8 mouse cellular contexts compared by ENCODE assay signal in genomic region chr17:28223561-28224391, GRCm38 (mm10). TPM values are rescaled to one million over a fixed set of nuclear protein-coding genes. Genes with fewer than 3 reads are reported as not detected.
A peak's percentile ranks its signal among the peaks of the same experiment; 100 is the strongest.
DNase-seq lines count a peak whose midpoint lies in the region; ATAC-seq and TF ChIP-seq lines count a peak whose summit lies in the region.

No protein-coding gene starts in this region.

- peak overlapping the region; percentile 78 for H3K9ac ChIP-seq in kidney, embryonic 14.5 days (ENCODE audit: low read depth, low read length)

- 1% methylated on average over 46 of the region's 46 CpGs for WGBS in kidney, embryonic 14.5 days

- TF ChIP-seq POLR2A in embryonic fibroblast, embryonic 13.5 days (IDR thresholded peaks at IDR 0.05; ENCODE audit: low read depth, low read length), result peak; percentile 71

- no peaks in the 10 kb centered on the region for H3K9me3 ChIP-seq in kidney, embryonic 14.5 days (ENCODE audit: control insufficient read depth, low read length)

- peak overlapping the region; percentile 35 for H3K4me3 ChIP-seq in embryonic fibroblast, embryonic 13.5 days (ENCODE audit: insufficient read depth, low read length)
- H3K4me3 ChIP-seq in kidney, embryonic 14.5 days (ENCODE audit: low read length), result peak overlapping the region; percentile 55

- DNase-seq in B cell, adult 2 months, result peak; percentile 96 to 97
- peak; percentile 98 for DNase-seq in brain, adult 2 months (ENCODE audit: low read depth, low spot score)
- peak; percentile 93 for DNase-seq in heart, adult 9 months (ENCODE audit: low spot score in 2 of 2)
- DNase-seq in liver, result peak; percentile 99
- peak; percentile 49 to 61 for DNase-seq in monocyte, adult 2 months (ENCODE audit: low read depth in 1 of 2, low spot score in 2 of 2)
- DNase-seq in spleen, postnatal 14 days (ENCODE audit: low spot score in 2 of 2), result peak; percentile 85 to 91

- no peak for TF ChIP-seq CTCF in embryonic fibroblast, embryonic 13.5 days (IDR thresholded peaks at IDR 0.05; ENCODE audit: borderline replicate concordance, insufficient read depth, low read length)

- H3K4me2 ChIP-seq in kidney, embryonic 14.5 days (replicated peaks; ENCODE audit: low read depth, low read length), result peak overlapping the region; percentile 96

- no peaks in the 10 kb centered on the region for H3K36me3 ChIP-seq in kidney, embryonic 14.5 days (ENCODE audit: control insufficient read depth, insufficient read depth, low read length)

- peak overlapping the region; percentile 8; the same call in 1 of the 2 replicates for H3K27ac ChIP-seq in embryonic fibroblast, embryonic 13.5 days (ENCODE audit: insufficient read depth, low read length)
- H3K27ac ChIP-seq in kidney, embryonic 14.5 days (ENCODE audit: low read depth, low read length), result peak overlapping the region; percentile 74

- H3K27me3 ChIP-seq in kidney, embryonic 14.5 days (ENCODE audit: control insufficient read depth, insufficient read depth, low read length), result no peaks in the 10 kb centered on the region

- peak; percentile 89 for ATAC-seq in kidney, embryonic 14.5 days (ENCODE audit: low FRiP score, low TSS enrichment)

- H3K4me1 ChIP-seq in embryonic fibroblast, embryonic 13.5 days (ENCODE audit: control insufficient read depth, insufficient read depth, low read length), result peaks cover 4% of the 10 kb centered on the region; the same call in 1 of the 2 replicates
- peaks cover 15% of the 10 kb centered on the region for H3K4me1 ChIP-seq in kidney, embryonic 14.5 days (ENCODE audit: control insufficient read depth, insufficient read depth, low read length)

RNA-seq across cellular contexts. Expression of gene Ppard, which starts 8.7 kb away (rescaled TPM):
- polyA plus RNA-seq in embryonic fibroblast, embryonic 13.5 days (2011; ENCODE audit: insufficient read length, low read depth, missing spikeins), result 31.6 and 36.1 TPM in 2 replicates
- polyA plus RNA-seq in kidney, embryonic 14.5 days (2014; fragmentation: Nextera tagmentation; extraction: Ambion mirVana), result 2.3 and 3.5 TPM in 2 replicates

RNA-seq across cellular contexts. Expression of gene Def6, which starts 16.2 kb away (rescaled TPM):
- 26.2 and 26.5 TPM in 2 replicates for polyA plus RNA-seq in embryonic fibroblast, embryonic 13.5 days (2011; ENCODE audit: insufficient read length, low read depth, missing spikeins)
- 2.7 and 3.5 TPM in 2 replicates for polyA plus RNA-seq in kidney, embryonic 14.5 days (2014; fragmentation: Nextera tagmentation; extraction: Ambion mirVana)

RNA-seq across cellular contexts. Expression of gene Zfp523, which starts 46.8 kb away (rescaled TPM):
- polyA plus RNA-seq in embryonic fibroblast, embryonic 13.5 days (2011; ENCODE audit: insufficient read length, low read depth, missing spikeins), result 12.8 and 15.8 TPM in 2 replicates
- polyA plus RNA-seq in kidney, embryonic 14.5 days (2014; fragmentation: Nextera tagmentation; extraction: Ambion mirVana), result 38.0 and 39.7 TPM in 2 replicates

Comparison
In these comparisons a context has a peak if more than half of its experiments do, and no peak if none do; other contexts are left out.
1. Peak in every context shown above with its lines: DNase-seq, ATAC-seq, H3K4me3 ChIP-seq and H3K27ac ChIP-seq.